Mouse (Mus musculus) kidney, embryonic 14.5 days (tissue): Measurements from ENCODE around the gene Gm6268. TPM values are rescaled to one million over a fixed set of nuclear protein-coding genes. Genes with fewer than 3 reads are reported as not detected.

Source experiments
- ATAC-seq: fragments of 200-750 bp; cut with Nextera tagmentation; 2 replicates; pipeline ENCODE4 v1.8.0; 2017; ENCODE audit warnings: moderate number of reproducible peaks, mild to moderate bottlenecking, moderate TSS enrichment, moderate library complexity; ENCODE audit not compliant: low FRiP score, low TSS enrichment
- H3K27ac ChIP-seq: fragments of 300-500 bp; sonication (generic); 2 replicates; pipeline ENCODE4 v1.5.1; 2014; ENCODE audit warnings: low read depth, mild to moderate bottlenecking, low read length, moderate library complexity, mixed read lengths
- H3K27me3 ChIP-seq: fragments of 300-500 bp; sonication (generic); 2 replicates; pipeline ENCODE4 v1.6.1; 2014; ENCODE audit warnings: mild to moderate bottlenecking, low read length; ENCODE audit not compliant: control insufficient read depth, insufficient read depth
- H3K36me3 ChIP-seq: fragments of 300-500 bp; sonication (generic); 2 replicates; pipeline ENCODE4 v1.6.1; 2014; ENCODE audit warnings: low read length, mixed read lengths; ENCODE audit not compliant: control insufficient read depth, insufficient read depth
- H3K4me1 ChIP-seq: fragments of 300-500 bp; sonication (generic); 2 replicates; pipeline ENCODE4 v1.6.1; 2014; ENCODE audit warnings: low read length, mixed read lengths; ENCODE audit not compliant: control insufficient read depth, insufficient read depth
- H3K4me2 ChIP-seq: fragments of 300-500 bp; sonication (generic); replicated peaks from 2 replicates; pipeline ENCODE4 v1.6.1; 2014; ENCODE audit warnings: low read depth, mild to moderate bottlenecking, low read length
- H3K4me3 ChIP-seq: fragments of 300-500 bp; sonication (generic); 2 replicates; pipeline ENCODE4 v1.5.1; 2014; ENCODE audit warnings: mild to moderate bottlenecking, low read length
- H3K9ac ChIP-seq: fragments of 300-500 bp; sonication (generic); 2 replicates; pipeline ENCODE4 v1.6.1; 2014; ENCODE audit warnings: low read depth, mild to moderate bottlenecking, low read length, moderate library complexity
- H3K9me3 ChIP-seq: fragments of 300-500 bp; sonication (generic); 2 replicates; pipeline ENCODE4 v1.6.1; 2016; ENCODE audit warnings: low read length; ENCODE audit not compliant: control insufficient read depth
- WGBS: fragments of 180-500 bp; shearing (Covaris S2); extraction: QIAGEN DNeasy Blood & Tissue Kit; methylation state at CpG from one replicate; pipeline ENCODE4 v1.1.7; 2014; 5-methylcytosine and 5-hydroxymethylcytosine counted together
- polyA plus RNA-seq: library from polyadenylated mRNA; unstranded; fragments of >200 nt; fragmentation: Nextera tagmentation; extraction: Ambion mirVana; gene quantifications from 2 replicates; pipeline ENCODE4 v1.2.1, GENCODE M21; 2014

The Gm6268 gene
- not detected in 2 replicates for polyA plus RNA-seq

GRCm38 (mm10) chrX:36400980-36401379 is at the start of gene Gm6268:
TSS of gene Gm6268 (plus strand) at chrX:36401280.
- H3K9ac ChIP-seq = no peak within 1 kb of the TSS
- no peak for ATAC-seq
- WGBS = 93% methylated on average over 13 of the region's 13 CpGs

GRCm38 (mm10) chrX:36352446-36352845 is 48.6 kb upstream of the Gm6268 start:
- Histone ChIP-seq H3K9ac (no peak overlapping the region), H3K9me3 (no peaks in the 10 kb centered on the region), H3K27me3 (no peaks in the 10 kb centered on the region), H3K27ac (no peak overlapping the region), H3K4me2 (no peak overlapping the region), H3K36me3 (no peaks in the 10 kb centered on the region), H3K4me3 (no peak overlapping the region), H3K4me1 (no peaks in the 10 kb centered on the region)
- no peak for ATAC-seq
- WGBS = 73% methylated on average over 3 of the region's 3 CpGs

More at GRCm38 (mm10) chrX:36400980-36401379, at the start of gene Gm6268:
- H3K9me3 ChIP-seq = no peaks in the 10 kb centered on the region
- H3K27ac ChIP-seq = no peak within 1 kb of the TSS
- no peak within 1 kb of the TSS for H3K4me3 ChIP-seq
- H3K4me1 ChIP-seq = no peaks in the 10 kb centered on the region
- no peak within 1 kb of the TSS for H3K4me2 ChIP-seq
- H3K27me3 ChIP-seq = no peaks in the 10 kb centered on the region
- no peaks in the 10 kb centered on the region for H3K36me3 ChIP-seq

GRCm38 (mm10) chrX:36385340-36385739 is 15.7 kb upstream of the Gm6268 start:
- no peak overlapping the region for H3K4me3 ChIP-seq
- H3K9ac ChIP-seq = no peak overlapping the region
- H3K4me1 ChIP-seq = no peaks in the 10 kb centered on the region
- no peak overlapping the region for H3K4me2 ChIP-seq
- no peaks in the 10 kb centered on the region for H3K36me3 ChIP-seq
- no peaks in the 10 kb centered on the region for H3K9me3 ChIP-seq
- no peak overlapping the region for H3K27ac ChIP-seq
- no peaks in the 10 kb centered on the region for H3K27me3 ChIP-seq
- no peak for ATAC-seq

- Histone ChIP-seq H3K9me3 (no peaks in the 10 kb centered on the region), H3K36me3 (no peaks in the 10 kb centered on the region), H3K9ac (no peak overlapping the region), H3K27me3 (no peaks in the 10 kb centered on the region), H3K27ac (no peak overlapping the region), H3K4me2 (no peak overlapping the region), H3K4me3 (no peak overlapping the region), H3K4me1 (no peaks in the 10 kb centered on the region)
- WGBS = 70% methylated on average over 3 of the region's 3 CpGs
- no peak for ATAC-seq
Observed at GRCm38 (mm10) chrX:36389971-36390370, 11.1 kb upstream of the Gm6268 start.

- no peak for ATAC-seq
- H3K27me3 ChIP-seq = no peaks in the 10 kb centered on the region
- H3K4me3 ChIP-seq = no peak overlapping the region
- no peaks in the 10 kb centered on the region for H3K4me1 ChIP-seq
- H3K36me3 ChIP-seq = no peaks in the 10 kb centered on the region
- no peak overlapping the region for H3K4me2 ChIP-seq
- H3K9ac ChIP-seq = no peak overlapping the region
- no peak overlapping the region for H3K27ac ChIP-seq
- no peaks in the 10 kb centered on the region for H3K9me3 ChIP-seq
- 63% methylated on average over 2 of the region's 2 CpGs for WGBS
Observed at GRCm38 (mm10) chrX:36390503-36390902, 10.6 kb upstream of the Gm6268 start.

GRCm38 (mm10) chrX:36392672-36393071 is 8.4 kb upstream of the Gm6268 start:
- no peak overlapping the region for H3K4me3 ChIP-seq
- H3K4me1 ChIP-seq = no peaks in the 10 kb centered on the region
- no peak overlapping the region for H3K9ac ChIP-seq
- no peaks in the 10 kb centered on the region for H3K9me3 ChIP-seq
- no peaks in the 10 kb centered on the region for H3K36me3 ChIP-seq
- H3K27me3 ChIP-seq = no peaks in the 10 kb centered on the region
- H3K27ac ChIP-seq = no peak overlapping the region
- 73% methylated on average over 6 of the region's 6 CpGs for whole genome bisulfite sequencing
- H3K4me2 ChIP-seq = no peak overlapping the region
- ATAC-seq = no peak

- no peak overlapping the region for H3K27ac ChIP-seq
- H3K9ac ChIP-seq = no peak overlapping the region
- no peak for ATAC-seq
- 52% methylated on average over 6 of the region's 6 CpGs for WGBS
- H3K27me3 ChIP-seq = no peaks in the 10 kb centered on the region
- no peak overlapping the region for H3K4me2 ChIP-seq
- no peaks in the 10 kb centered on the region for H3K36me3 ChIP-seq
- H3K4me1 ChIP-seq = no peaks in the 10 kb centered on the region
- H3K4me3 ChIP-seq = no peak overlapping the region
- H3K9me3 ChIP-seq = no peaks in the 10 kb centered on the region
Observed at GRCm38 (mm10) chrX:36393279-36393678, 7.8 kb upstream of the Gm6268 start.

- ATAC-seq = no peak
- Histone ChIP-seq H3K27me3 (no peaks in the 10 kb centered on the region), H3K27ac (no peak overlapping the region), H3K9me3 (no peaks in the 10 kb centered on the region), H3K4me1 (no peaks in the 10 kb centered on the region), H3K36me3 (no peaks in the 10 kb centered on the region), H3K4me2 (no peak overlapping the region), H3K9ac (no peak overlapping the region), H3K4me3 (no peak overlapping the region)
- 55% methylated on average over 6 of the region's 6 CpGs for WGBS
Observed at GRCm38 (mm10) chrX:36402316-36402715, 1.2 kb downstream of the Gm6268 start.

GRCm38 (mm10) chrX:36419153-36419552 is 18.1 kb downstream of the Gm6268 start:
- no peaks in the 10 kb centered on the region for H3K27me3 ChIP-seq
- 87% methylated on average over 3 of the region's 3 CpGs for WGBS
- H3K36me3 ChIP-seq = no peaks in the 10 kb centered on the region

GRCm38 (mm10) chrX:36434993-36435392 is 33.9 kb downstream of the Gm6268 start:
- H3K4me1 ChIP-seq = no peaks in the 10 kb centered on the region
- WGBS = 49% methylated on average over 6 of the region's 6 CpGs
- H3K4me3 ChIP-seq = no peak overlapping the region
- H3K9ac ChIP-seq = no peak overlapping the region
- no peak overlapping the region for H3K27ac ChIP-seq
- H3K9me3 ChIP-seq = no peaks in the 10 kb centered on the region
- no peak for ATAC-seq
- no peaks in the 10 kb centered on the region for H3K36me3 ChIP-seq
- H3K4me2 ChIP-seq = no peak overlapping the region
- H3K27me3 ChIP-seq = no peaks in the 10 kb centered on the region

More at GRCm38 (mm10) chrX:36419153-36419552, 18.1 kb downstream of the Gm6268 start:
- Histone ChIP-seq H3K27ac (no peak overlapping the region), H3K4me3 (no peak overlapping the region), H3K4me1 (no peaks in the 10 kb centered on the region), H3K9me3 (no peaks in the 10 kb centered on the region), H3K9ac (no peak overlapping the region), H3K4me2 (no peak overlapping the region)
- ATAC-seq = no peak
